Mouse (Mus musculus) ES-E14 (cell line): ENCODE results near the gene Zfp282.

Experiments
- CHD2 ChIP-seq: IDR thresholded peaks from 2 replicates; pipeline ENCODE4 v1.6.1; 2014; ENCODE audit warnings: mild to moderate bottlenecking, low read depth, low read length, inconsistent platforms
- HCFC1 ChIP-seq: IDR thresholded peaks from 2 replicates; pipeline ENCODE4 v1.6.1; 2012; ENCODE audit warnings: low read length, inconsistent platforms, borderline replicate concordance; ENCODE audit not compliant: insufficient read depth
- MAFK ChIP-seq: IDR thresholded peaks from 2 replicates; pipeline ENCODE4 v1.6.1; 2014; ENCODE audit warnings: mild to moderate bottlenecking, low read depth, low read length, inconsistent platforms; ENCODE audit not compliant: insufficient read depth

DNA sequence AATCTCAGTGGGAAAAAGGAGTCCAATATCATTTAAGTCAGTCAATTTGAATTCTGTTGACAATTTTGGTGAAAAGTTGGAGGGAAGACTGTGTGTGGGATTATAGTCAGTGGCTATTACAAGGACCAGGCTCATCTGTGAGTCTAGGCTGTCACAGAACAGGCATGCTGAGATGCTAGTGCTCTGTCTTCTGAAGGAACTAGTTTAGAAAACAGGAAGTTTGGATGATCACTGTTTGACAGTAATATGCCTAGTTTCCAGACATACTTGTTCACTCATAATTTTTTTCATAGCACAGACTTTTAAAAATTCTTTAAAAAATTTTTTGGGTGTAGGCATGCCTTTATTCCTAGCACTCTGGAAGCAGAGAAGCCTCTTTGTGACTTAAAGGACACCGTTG is 35.9 kb upstream of the Zfp282 start:
- TF ChIP-seq CHD2 (no peak), MAFK (no peak), HCFC1 (no peak)
